Mouse (Mus musculus) gastrocnemius, adult 2 months (tissue): ENCODE data around the gene Gabra5. TPM values are rescaled to one million over a fixed set of nuclear protein-coding genes. Genes with fewer than 3 reads are reported as not detected.

Experiments used
- DNase-seq: peaks from one replicate; pipeline ENCODE4 v3.0.0; 2022
- H3K27ac ChIP-seq: fragments of 200-600 bp; 2 replicates; pipeline ENCODE4 v1.8.1; 2022; ENCODE audit warnings: mild to moderate bottlenecking
- H3K4me3 ChIP-seq: fragments of 200-600 bp; 2 replicates; pipeline ENCODE4 v1.8.1; 2022; ENCODE audit warnings: mild to moderate bottlenecking, moderate library complexity
- CTCF ChIP-seq: fragments of 200-600 bp; IDR thresholded peaks from 2 replicates; pipeline ENCODE4 v1.8.1; 2022; ENCODE audit warnings: antibody characterized with exemption, mild to moderate bottlenecking, moderate library complexity
- intact Hi-C: fragments of 180-260 bp; cut with DNase I; formaldehyde crosslinking; loops from one replicate; pipeline ENCODE4 v1.15.1; 2025
- total RNA-seq, 2 experiments: library from RNA; stranded (reverse); gene quantifications; 2 replicates each; pipeline ENCODE4 v1.2.3; 2021

Gene Gabra5
- total RNA-seq, 2 experiments from 2014 or later = not detected

DNA sequence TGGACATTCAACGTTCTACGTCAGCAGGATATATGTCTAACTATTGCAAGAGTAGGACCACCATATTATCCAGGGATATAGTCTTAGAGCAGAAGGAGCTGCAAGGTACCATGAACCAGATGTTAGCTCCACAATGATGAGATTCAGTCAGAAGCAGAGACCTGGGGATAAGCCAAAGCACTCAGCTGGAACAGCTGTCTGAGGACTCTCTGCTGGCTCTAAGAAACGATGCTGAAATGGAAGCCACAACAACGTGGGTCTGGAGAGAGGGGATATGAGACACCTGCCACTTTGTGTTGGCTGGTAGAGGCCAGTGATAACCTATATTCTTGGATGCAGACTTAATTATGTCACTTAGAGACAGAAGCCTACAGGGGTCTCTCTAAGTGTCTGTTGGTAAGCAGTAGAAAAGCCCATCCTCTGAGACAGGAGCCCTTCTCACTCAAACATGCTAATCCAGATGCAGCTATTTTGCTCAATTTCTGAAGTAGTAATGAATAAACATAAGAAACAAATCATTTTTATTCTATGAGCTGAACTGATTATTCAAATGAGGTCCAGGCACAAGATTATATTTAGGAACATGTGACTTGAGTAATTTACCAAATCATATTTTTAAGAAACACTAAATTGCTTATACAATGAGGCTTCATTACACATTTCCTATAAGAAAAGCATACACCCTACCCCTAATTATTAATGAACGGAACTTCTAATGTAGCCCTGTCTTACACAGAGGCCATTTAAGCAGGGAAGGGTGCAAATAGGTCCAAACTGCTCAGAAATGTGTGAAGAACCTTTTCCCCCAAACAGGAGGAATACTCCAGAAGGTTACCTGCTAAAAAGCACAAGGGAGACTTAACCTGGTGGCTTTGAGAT lies 144.5 kb downstream of the Gabra5 start:
- Histone ChIP-seq H3K4me3 (no peak overlapping the region), H3K27ac (no peak overlapping the region)
- no peak for DNase-seq
- no peak for TF ChIP-seq CTCF
- intact Hi-C loops = no loop called here

DNA sequence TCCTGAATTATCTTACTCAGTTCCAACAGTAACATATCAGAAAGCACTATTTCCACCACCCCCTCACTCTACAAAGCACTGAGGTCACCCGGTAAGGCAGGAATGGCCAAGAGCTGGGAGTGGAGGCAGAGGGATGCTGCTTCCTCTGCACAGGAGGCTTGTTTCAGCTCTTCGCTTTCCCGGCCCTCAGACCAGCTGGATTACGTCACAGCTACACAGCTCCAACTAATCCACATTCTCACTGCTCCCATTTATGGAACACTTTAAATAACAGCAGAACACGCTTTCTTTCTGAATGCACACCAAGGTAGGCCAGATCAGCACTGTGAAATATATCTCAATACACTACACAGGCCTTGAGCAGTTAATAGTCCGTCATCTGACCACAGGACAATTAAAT lies 146.0 kb downstream of the Gabra5 start:
- intact Hi-C loops = no loop called here
- DNase-seq = no peak
- no peak overlapping the region for H3K4me3 ChIP-seq
- TF ChIP-seq CTCF = no peak
- H3K27ac ChIP-seq = no peak overlapping the region

DNA sequence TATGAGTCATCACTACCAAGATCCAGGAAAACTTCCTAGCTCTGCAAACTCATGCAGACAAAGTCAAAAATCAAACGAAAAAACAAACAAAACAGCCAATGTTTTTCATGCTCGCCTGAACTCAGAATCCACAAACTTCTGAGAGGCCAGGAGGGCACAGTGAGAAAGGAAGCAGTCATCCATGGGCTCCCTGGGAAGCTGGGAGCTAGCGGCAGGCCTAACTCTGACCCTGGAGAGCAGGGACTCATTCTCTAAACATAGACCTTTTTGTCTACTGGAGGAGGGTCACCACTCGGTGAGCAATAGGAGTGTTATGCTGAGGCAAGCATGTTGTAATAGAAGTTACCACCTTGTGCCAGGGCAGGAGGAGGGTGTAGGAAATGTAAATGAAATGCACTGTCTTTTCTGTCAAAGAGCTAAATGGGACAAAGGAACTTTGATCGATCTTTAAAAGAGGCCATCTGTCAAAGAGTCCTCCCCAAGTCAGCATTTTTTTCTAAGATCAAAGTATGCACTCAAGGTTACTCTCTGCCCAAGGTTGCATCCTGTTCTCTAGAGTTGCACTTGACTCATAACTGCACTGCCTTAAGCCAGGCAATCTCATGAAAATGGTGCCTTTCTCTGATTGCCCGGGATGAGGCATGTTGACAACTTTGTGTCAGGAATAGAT lies 151.9 kb downstream of the Gabra5 start:
- H3K27ac ChIP-seq = no peak overlapping the region
- no peak for TF ChIP-seq CTCF
- intact Hi-C loops = no loop called here
- no peak overlapping the region for H3K4me3 ChIP-seq
- DNase-seq = no peak

Other genes with a start within 250 kb of the Gabra5 start
- not detected for gene Gabrg3, start 122.9 kb downstream of the Gabra5 start, total RNA-seq
- under 1 TPM; 0.05 to 0.06 TPM for gene Gabrb3, start 90.4 kb downstream of the Gabra5 start, total RNA-seq